Mouse (Mus musculus) testis, adult 2 months (tissue): ENCODE data around the gene Cyp4f39. TPM values are rescaled to one million over a fixed set of nuclear protein-coding genes. Genes with fewer than 3 reads are reported as not detected.

Source experiments
- H3K27ac ChIP-seq: fragments of 200-500 bp; 2 replicates; pipeline ENCODE4 v1.5.1; 2012; ENCODE audit warnings: low read depth, low read length; ENCODE audit not compliant: control insufficient read depth, insufficient read depth
- H3K27me3 ChIP-seq: fragments of 200-500 bp; 2 replicates; pipeline ENCODE4 v1.6.1; 2012; ENCODE audit warnings: mild to moderate bottlenecking, low read length, moderate library complexity; ENCODE audit not compliant: control insufficient read depth, insufficient read depth
- H3K36me3 ChIP-seq: fragments of 200-500 bp; 2 replicates; pipeline ENCODE4 v1.6.1; 2012; ENCODE audit warnings: mild to moderate bottlenecking, low read length; ENCODE audit not compliant: control insufficient read depth, insufficient read depth
- H3K4me1 ChIP-seq: fragments of 200-500 bp; 2 replicates; pipeline ENCODE4 v1.6.1; 2012; ENCODE audit warnings: low read length; ENCODE audit not compliant: control insufficient read depth, insufficient read depth
- H3K4me3 ChIP-seq: fragments of 200-500 bp; 2 replicates; pipeline ENCODE4 v1.5.1; 2012; ENCODE audit warnings: low read depth, mild to moderate bottlenecking, low read length, moderate library complexity, mixed read lengths; ENCODE audit not compliant: control insufficient read depth
- CTCF ChIP-seq: fragments of 200-500 bp; IDR thresholded peaks from 2 replicates; pipeline ENCODE4 v1.5.1; 2012; ENCODE audit warnings: low read depth, mild to moderate bottlenecking, inconsistent platforms, low read length, moderate library complexity; ENCODE audit not compliant: control insufficient read depth, insufficient read depth, insufficient replicate concordance
- POLR2A ChIP-seq: fragments of 200-500 bp; IDR thresholded peaks from 2 replicates; pipeline ENCODE4 v1.6.1; 2012; ENCODE audit warnings: low read depth, mild to moderate bottlenecking, inconsistent platforms, low read length, moderate library complexity; ENCODE audit not compliant: control insufficient read depth
- polyA plus RNA-seq: library from polyadenylated mRNA; depleted of rRNA; stranded (reverse); fragments of >200 nt; gene quantifications from 2 replicates; pipeline ENCODE4 v1.2.3, GENCODE M21; 2012; rRNA removed

Gene Cyp4f39
- polyA plus RNA-seq: 67.7 and 68.8 TPM in 2 replicates

DNA sequence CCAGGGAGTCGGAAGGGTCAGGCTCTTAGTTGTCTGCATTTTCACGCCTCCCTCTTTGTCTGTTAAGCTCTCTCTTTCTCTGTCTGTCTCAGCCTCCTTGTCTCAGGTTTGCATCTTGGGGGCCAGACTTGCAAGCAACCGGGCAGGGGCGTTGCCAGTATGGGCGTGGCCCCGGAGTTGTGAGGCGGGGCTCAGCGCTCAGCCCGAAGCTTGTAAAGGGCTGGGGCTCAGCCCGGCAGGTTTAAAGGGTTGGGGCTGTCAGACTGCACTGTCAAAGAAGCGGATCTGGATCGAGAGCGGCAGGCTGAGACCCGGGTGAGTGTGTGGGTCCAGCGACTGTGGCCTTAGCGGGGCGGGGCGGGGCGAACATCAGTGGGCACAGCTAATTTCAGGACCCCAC lies at the start of gene Cyp4f39:
Gene Cyp4f39, plus strand, starts transcription at position 242 of the 400 bp plus-strand sequence.
- H3K27ac ChIP-seq: no peak within 1 kb of the TSS
- no peaks in the 10 kb centered on the region; the same call in 1 of the 2 replicates for H3K27me3 ChIP-seq
- TF ChIP-seq POLR2A (no peak), CTCF (no peak)
- H3K36me3 ChIP-seq: no peaks in the 10 kb centered on the region
- peak within 1 kb of the TSS; percentile 12 for H3K4me3 ChIP-seq
- peaks cover 4% of the 10 kb centered on the region for H3K4me1 ChIP-seq

DNA sequence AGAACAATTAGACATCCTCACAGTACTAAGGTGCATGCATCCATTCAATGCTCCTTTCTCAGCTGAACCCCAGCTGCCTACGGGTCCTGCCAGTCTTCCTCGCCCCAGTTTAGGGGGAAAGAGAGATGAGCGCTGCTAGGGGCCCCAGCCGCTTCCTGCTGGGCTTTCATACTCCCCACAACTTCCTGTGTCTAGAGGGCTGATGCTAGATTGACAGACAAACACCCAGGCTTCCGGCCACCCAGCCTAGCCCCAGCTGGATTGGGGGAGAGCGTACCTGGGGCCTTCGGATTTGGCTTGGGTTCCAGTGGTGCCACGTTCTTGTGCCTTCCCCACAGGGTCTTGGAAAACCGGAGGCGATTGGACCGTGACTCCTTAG lies 49.8 kb upstream of the Cyp4f39 start:
- Histone ChIP-seq H3K36me3 (no peaks in the 10 kb centered on the region), H3K27ac (no peak overlapping the region), H3K27me3 (no peaks in the 10 kb centered on the region), H3K4me3 (peak overlapping the region; percentile 1; the same call in 1 of the 2 replicates), H3K4me1 (peaks cover 4% of the 10 kb centered on the region; the same call in 1 of the 2 replicates)
- no peak for TF ChIP-seq POLR2A
- TF ChIP-seq CTCF: no peak

DNA sequence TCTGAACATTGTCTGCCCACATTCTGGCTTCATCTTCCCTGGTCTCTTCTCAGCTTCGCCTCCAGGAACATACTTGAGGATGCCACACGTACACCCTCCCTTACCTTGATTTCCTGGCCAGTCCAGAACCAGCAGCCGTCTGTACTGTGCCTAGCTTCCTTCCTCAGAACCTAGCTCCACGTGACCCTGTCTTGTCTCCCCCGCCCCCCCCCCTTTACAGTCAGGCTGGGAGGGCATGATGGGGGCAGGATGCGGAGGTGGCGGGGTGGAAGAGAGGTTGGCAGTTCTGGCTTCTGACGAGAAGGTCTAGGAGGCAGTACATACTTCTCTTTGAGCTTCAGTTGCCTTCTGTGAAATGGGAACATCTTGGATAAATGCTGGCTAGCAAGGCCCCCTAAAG lies 49.1 kb upstream of the Cyp4f39 start, which contains the start of gene Rasal3:
Gene Rasal3, minus strand, starts transcription at position 167 of the 400 bp plus-strand sequence.
- no peak within 1 kb of the TSS for H3K27ac ChIP-seq
- no peaks in the 10 kb centered on the region for H3K36me3 ChIP-seq
- H3K27me3 ChIP-seq: no peaks in the 10 kb centered on the region
- H3K4me1 ChIP-seq: peaks cover 4% of the 10 kb centered on the region; the same call in 1 of the 2 replicates
- TF ChIP-seq CTCF (no peak), POLR2A (no peak)
- peak within 1 kb of the TSS; percentile 1; the same call in 1 of the 2 replicates for H3K4me3 ChIP-seq

DNA sequence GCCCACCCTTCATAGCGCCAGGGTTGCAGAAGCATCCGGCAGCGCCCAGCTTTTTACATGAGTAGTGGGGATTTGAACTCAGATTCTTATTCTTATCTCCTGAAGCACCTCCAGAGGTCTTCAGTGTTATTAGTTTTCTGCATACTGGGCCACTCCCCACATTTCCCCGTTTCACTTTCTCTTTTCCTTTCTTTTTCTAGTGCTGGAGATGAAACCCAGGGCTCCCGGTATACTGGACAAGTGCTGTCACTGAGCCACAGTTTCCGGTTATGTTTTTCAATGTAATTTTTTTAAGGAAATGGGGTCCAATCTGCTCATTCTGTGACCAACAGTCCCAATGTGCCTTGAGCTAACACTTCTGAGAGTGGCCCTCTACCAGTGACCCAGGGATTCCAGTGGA lies 40.6 kb upstream of the Cyp4f39 start:
- TF ChIP-seq POLR2A: no peak
- no peak for TF ChIP-seq CTCF
- Histone ChIP-seq H3K4me1 (peaks cover 2% of the 10 kb centered on the region; the same call in 1 of the 2 replicates), H3K27me3 (no peaks in the 10 kb centered on the region), H3K4me3 (no peak overlapping the region), H3K36me3 (no peaks in the 10 kb centered on the region), H3K27ac (no peak overlapping the region)

DNA sequence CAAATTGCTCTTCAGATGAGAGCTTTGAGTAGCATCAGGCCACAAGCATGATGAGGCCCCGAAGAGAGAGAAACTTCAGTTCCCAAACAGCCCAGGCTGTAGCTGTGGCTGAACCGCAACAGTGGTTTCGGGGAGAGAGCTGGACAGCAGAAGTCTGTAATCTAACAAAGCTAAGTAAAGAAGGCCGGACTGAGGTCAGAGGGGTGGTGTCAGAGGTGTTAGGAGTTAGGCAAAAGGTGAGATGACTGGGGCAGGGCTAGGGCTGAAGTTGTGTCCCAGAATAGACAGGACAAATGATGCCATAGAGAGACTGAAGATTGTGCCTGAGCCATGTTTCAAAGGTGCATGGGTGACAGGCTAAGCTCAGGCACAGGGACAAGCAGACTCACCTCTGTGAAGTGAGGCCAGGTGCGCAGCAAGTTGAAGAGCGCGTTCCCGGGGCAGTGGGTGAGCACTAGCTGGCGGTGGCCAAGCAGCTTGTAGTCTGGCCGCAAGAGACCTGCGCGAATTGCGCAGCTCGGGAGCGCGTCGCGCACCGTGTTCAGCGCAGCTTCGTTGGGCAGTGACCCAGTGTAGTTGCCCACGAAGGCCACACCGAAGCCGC lies 37.0 kb upstream of the Cyp4f39 start:
- Histone ChIP-seq H3K36me3 (no peaks in the 10 kb centered on the region), H3K27ac (no peak overlapping the region), H3K4me1 (peaks cover 3% of the 10 kb centered on the region; the same call in 1 of the 2 replicates), H3K27me3 (no peaks in the 10 kb centered on the region), H3K4me3 (peak overlapping the region; percentile 25; the same call in 1 of the 2 replicates)
- TF ChIP-seq POLR2A: no peak

DNA sequence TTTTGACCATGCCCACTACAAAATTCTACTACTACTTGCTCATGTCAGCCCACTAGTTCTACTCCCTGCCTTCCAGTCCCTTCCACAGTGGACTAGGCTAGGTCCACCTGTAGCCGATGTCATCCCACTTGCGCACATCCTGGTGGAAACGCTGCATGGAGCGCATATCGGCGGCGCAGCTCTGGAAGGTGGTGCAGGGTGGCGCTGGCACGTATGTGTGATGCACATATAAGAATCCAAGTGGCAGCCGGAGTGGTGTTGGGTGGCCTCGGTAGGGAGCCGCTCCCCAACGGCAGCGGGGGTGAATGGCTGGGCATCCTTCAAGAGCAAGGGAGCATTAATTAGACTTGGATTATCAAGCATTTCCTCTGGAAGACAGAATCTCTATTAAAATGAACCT lies 35.8 kb upstream of the Cyp4f39 start:
- no peaks in the 10 kb centered on the region for H3K36me3 ChIP-seq
- H3K27me3 ChIP-seq: no peaks in the 10 kb centered on the region
- TF ChIP-seq CTCF: no peak
- TF ChIP-seq POLR2A: no peak
- H3K4me3 ChIP-seq: no peak overlapping the region
- no peak overlapping the region for H3K27ac ChIP-seq
- H3K4me1 ChIP-seq: peaks cover 3% of the 10 kb centered on the region; the same call in 1 of the 2 replicates

DNA sequence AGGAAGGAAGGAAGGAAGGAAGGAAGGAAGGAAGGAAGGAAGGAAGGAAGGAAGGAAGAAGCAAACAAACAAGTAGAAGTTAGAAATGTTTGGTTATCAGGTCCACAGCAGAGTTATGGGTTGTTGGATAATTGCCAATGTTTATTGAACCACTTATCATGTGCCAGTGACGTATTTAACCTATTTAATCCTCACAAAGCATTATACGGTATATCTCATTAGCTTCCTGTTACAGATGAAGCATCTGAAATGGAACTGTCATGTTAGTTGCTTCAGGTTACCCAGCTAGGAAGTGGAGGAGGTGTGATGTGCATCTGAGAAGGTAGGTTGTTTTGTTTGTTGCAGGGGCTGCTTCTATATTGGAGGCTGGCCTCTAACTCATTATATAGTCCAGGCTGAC lies 32.5 kb upstream of the Cyp4f39 start:
- Histone ChIP-seq H3K4me1 (peaks cover 3% of the 10 kb centered on the region; the same call in 1 of the 2 replicates), H3K27ac (no peak overlapping the region), H3K27me3 (no peaks in the 10 kb centered on the region), H3K4me3 (no peak overlapping the region), H3K36me3 (no peaks in the 10 kb centered on the region)
- no peak for TF ChIP-seq CTCF
- TF ChIP-seq POLR2A: no peak

DNA sequence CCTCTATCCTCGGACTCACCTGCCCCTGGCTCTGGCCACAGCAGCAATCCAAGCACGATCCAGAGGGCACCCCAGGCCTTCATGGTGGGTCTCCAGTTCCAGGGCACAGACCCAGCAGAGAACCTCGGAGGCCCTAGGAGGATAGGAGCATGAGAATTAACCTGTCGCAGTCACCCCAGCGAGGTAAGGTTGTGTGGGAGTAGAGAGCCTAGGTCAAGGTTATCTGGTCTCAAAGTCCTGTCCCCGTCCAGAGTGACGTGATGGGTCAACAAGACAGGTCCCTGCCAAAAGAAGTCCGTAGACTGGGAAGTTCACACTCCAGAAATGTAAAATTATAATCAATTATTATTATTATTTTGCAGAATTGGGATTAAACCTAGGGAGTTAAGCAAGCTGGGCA lies 31.7 kb upstream of the Cyp4f39 start:
- TF ChIP-seq CTCF: no peak
- no peak for TF ChIP-seq POLR2A
- Histone ChIP-seq H3K4me3 (no peak overlapping the region), H3K4me1 (peaks cover 3% of the 10 kb centered on the region; the same call in 1 of the 2 replicates), H3K27me3 (no peaks in the 10 kb centered on the region), H3K36me3 (no peaks in the 10 kb centered on the region), H3K27ac (no peak overlapping the region)
